Mouse (Mus musculus): ENCODE data around the gene Kpna6.

DNA sequence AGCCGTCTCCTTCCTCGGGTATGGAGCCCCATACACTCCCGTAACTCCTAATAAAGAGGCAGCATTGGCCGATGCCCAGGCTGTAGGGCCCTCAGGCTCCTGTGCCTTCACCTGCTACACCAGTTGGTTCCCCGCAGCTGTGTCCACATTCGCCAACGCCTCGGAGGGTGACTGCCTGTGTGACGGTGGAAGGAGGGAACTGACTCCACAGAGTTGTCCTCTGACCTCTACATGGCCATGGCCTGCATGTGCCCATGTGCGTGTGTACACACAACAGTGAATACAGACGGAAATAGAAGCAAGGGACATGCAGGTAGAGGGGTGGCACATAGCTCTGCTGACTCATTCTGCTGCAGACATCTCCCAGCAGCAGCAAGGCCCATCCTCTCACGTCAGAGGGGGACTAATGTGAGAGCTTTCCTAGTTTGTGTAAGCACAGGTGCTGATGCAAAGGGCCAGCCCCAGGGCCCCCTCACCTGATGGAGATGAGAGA is 63.4 kb downstream of the Kpna6 start:
- TF ChIP-seq POLR2A (IDR thresholded peaks at IDR 0.05; ENCODE audit: control insufficient read depth, low read depth, low read length) (no peak), CTCF (IDR thresholded peaks at IDR 0.05; ENCODE audit: control insufficient read depth, insufficient read depth, insufficient replicate concordance, low read depth, low read length) (no peak)

Measured in testis, adult 2 months (tissue).